Mouse (Mus musculus) heart, embryonic 12.5 days (tissue): Measurements from ENCODE around the gene Cfap161. TPM values are rescaled to one million over a fixed set of nuclear protein-coding genes. Genes with fewer than 3 reads are reported as not detected.
A peak's percentile ranks its signal among the peaks of the same experiment; 100 is the strongest.

Experiments
- ATAC-seq: fragments of 200-750 bp; cut with Nextera tagmentation; 2 replicates; pipeline ENCODE4 v1.8.0; 2017; ENCODE audit warnings: moderate TSS enrichment, moderate library complexity; ENCODE audit not compliant: insufficient number of reproducible peaks, low FRiP score
- H3K27ac ChIP-seq: fragments of 300-500 bp; sonication (generic); 2 replicates; pipeline ENCODE4 v1.5.1; 2016; ENCODE audit warnings: mild to moderate bottlenecking, moderate library complexity; ENCODE audit not compliant: poor library complexity, severe bottlenecking
- H3K27me3 ChIP-seq: fragments of 300-500 bp; sonication (generic); replicated peaks from 2 replicates; pipeline ENCODE4 v1.6.1; 2016; ENCODE audit warnings: mild to moderate bottlenecking, moderate library complexity
- H3K36me3 ChIP-seq: fragments of 300-500 bp; sonication (generic); 2 replicates; pipeline ENCODE4 v1.6.1; 2016; ENCODE audit warnings: mild to moderate bottlenecking, moderate library complexity
- H3K4me1 ChIP-seq: fragments of 300-500 bp; sonication (generic); replicated peaks from 2 replicates; pipeline ENCODE4 v1.6.1; 2016; ENCODE audit warnings: mild to moderate bottlenecking
- H3K4me2 ChIP-seq: fragments of 300-500 bp; sonication (generic); 2 replicates; pipeline ENCODE4 v1.6.1; 2016; ENCODE audit warnings: mild to moderate bottlenecking, moderate library complexity
- H3K4me3 ChIP-seq: fragments of 300-500 bp; sonication (generic); 2 replicates; pipeline ENCODE4 v1.5.1; 2016; ENCODE audit warnings: mild to moderate bottlenecking
- H3K9ac ChIP-seq: fragments of 300-500 bp; sonication (generic); 2 replicates; pipeline ENCODE4 v1.6.1; 2016; ENCODE audit warnings: mild to moderate bottlenecking, moderate library complexity
- H3K9me3 ChIP-seq: fragments of 300-500 bp; sonication (generic); replicated peaks from 2 replicates; pipeline ENCODE4 v1.6.1; 2016; ENCODE audit warnings: mild to moderate bottlenecking, moderate library complexity
- WGBS: fragments of 180-500 bp; shearing (Covaris S2); methylation state at CpG from one replicate; pipeline ENCODE4 v1.1.7; 2016; 5-methylcytosine and 5-hydroxymethylcytosine counted together
- polyA plus RNA-seq: library from polyadenylated mRNA; unstranded; fragments of >200 nt; fragmentation: Nextera tagmentation; extraction: Ambion mirVana; gene quantifications from 2 replicates; pipeline ENCODE4 v1.2.1, GENCODE M21; 2016

Cfap161 gene
- polyA plus RNA-seq, 1 experiment from 2014 or later: 5.6 TPM

GRCm38 (mm10) chr7:83802007-83802406 lies 7.3 kb upstream of the Cfap161 start:
- no peak for ATAC-seq
- no peaks in the 10 kb centered on the region for H3K9me3 ChIP-seq

GRCm38 (mm10) chr7:83801483-83801875 lies 6.8 kb upstream of the Cfap161 start:
- ATAC-seq: no peak
- peaks cover 11% of the 10 kb centered on the region; the same call in 1 of the 2 replicates for H3K4me1 ChIP-seq
- WGBS: 76% methylated on average over 6 of the region's 6 CpGs
- H3K36me3 ChIP-seq: no peaks in the 10 kb centered on the region
- no peaks in the 10 kb centered on the region for H3K27me3 ChIP-seq
- H3K9me3 ChIP-seq: no peaks in the 10 kb centered on the region
- no peak overlapping the region for H3K4me2 ChIP-seq
- no peak overlapping the region for H3K9ac ChIP-seq
- H3K4me3 ChIP-seq: no peak overlapping the region
- no peak overlapping the region for H3K27ac ChIP-seq

More at GRCm38 (mm10) chr7:83802007-83802406, 7.3 kb upstream of the Cfap161 start:
- H3K4me3 ChIP-seq: no peak overlapping the region
- H3K4me1 ChIP-seq: peaks cover 16% of the 10 kb centered on the region; the same call in 1 of the 2 replicates
- no peak overlapping the region for H3K4me2 ChIP-seq
- H3K36me3 ChIP-seq: no peaks in the 10 kb centered on the region
- H3K27me3 ChIP-seq: no peaks in the 10 kb centered on the region
- H3K27ac ChIP-seq: no peak overlapping the region
- no peak overlapping the region for H3K9ac ChIP-seq
- 72% methylated on average over 2 of the region's 2 CpGs for WGBS

GRCm38 (mm10) chr7:83800561-83801482 lies 6.1 kb upstream of the Cfap161 start:
- peak overlapping the region; percentile 61; the same call in 1 of the 2 replicates for H3K27ac ChIP-seq
- no peaks in the 10 kb centered on the region for H3K27me3 ChIP-seq
- H3K4me1 ChIP-seq: peaks cover 10% of the 10 kb centered on the region; the same call in 1 of the 2 replicates
- WGBS: 57% methylated on average over 8 of the region's 8 CpGs
- no peak overlapping the region for H3K4me2 ChIP-seq
- ATAC-seq: no peak
- H3K36me3 ChIP-seq: no peaks in the 10 kb centered on the region
- H3K4me3 ChIP-seq: no peak overlapping the region
- no peaks in the 10 kb centered on the region for H3K9me3 ChIP-seq
- H3K9ac ChIP-seq: no peak overlapping the region

- no peaks in the 10 kb centered on the region for H3K9me3 ChIP-seq
- H3K9ac ChIP-seq: no peak overlapping the region
- H3K4me1 ChIP-seq: peaks cover 10% of the 10 kb centered on the region; the same call in 1 of the 2 replicates
- no peak for ATAC-seq
- H3K27ac ChIP-seq: no peak overlapping the region
- H3K4me3 ChIP-seq: no peak overlapping the region
- no peaks in the 10 kb centered on the region for H3K27me3 ChIP-seq
- WGBS: 83% methylated on average over 2 of the region's 2 CpGs
- no peak overlapping the region for H3K4me2 ChIP-seq
- no peaks in the 10 kb centered on the region for H3K36me3 ChIP-seq
These were observed 5.4 kb upstream of the Cfap161 start for GRCm38 (mm10) chr7:83800071-83800470.

- Histone ChIP-seq H3K9ac (no peak overlapping the region), H3K4me1 (peaks cover 22% of the 10 kb centered on the region), H3K27ac (no peak overlapping the region), H3K4me3 (no peak overlapping the region), H3K27me3 (no peaks in the 10 kb centered on the region), H3K36me3 (no peaks in the 10 kb centered on the region), H3K4me2 (no peak overlapping the region), H3K9me3 (no peaks in the 10 kb centered on the region)
- no peak for ATAC-seq
These were observed 3.3 kb upstream of the Cfap161 start for GRCm38 (mm10) chr7:83798004-83798403.

- 73% methylated on average over 5 of the region's 5 CpGs for WGBS
- no peak overlapping the region for H3K4me2 ChIP-seq
- H3K9ac ChIP-seq: no peak overlapping the region
These were observed 1.5 kb upstream of the Cfap161 start for GRCm38 (mm10) chr7:83796177-83796576.

GRCm38 (mm10) chr7:83794006-83794683 lies 535 bp downstream of the Cfap161 start:
- Histone ChIP-seq H3K27me3 (no peaks in the 10 kb centered on the region), H3K9ac (no peak overlapping the region), H3K27ac (peak overlapping the region; percentile 48), H3K36me3 (no peaks in the 10 kb centered on the region), H3K9me3 (no peaks in the 10 kb centered on the region), H3K4me2 (peak overlapping the region; percentile 56), H3K4me1 (peaks cover 12% of the 10 kb centered on the region), H3K4me3 (peak overlapping the region; percentile 8; the same call in 1 of the 2 replicates)
- WGBS: 26% methylated on average over 11 of the region's 11 CpGs
- 0 out of 2 replicates have a peak, but pooled peaks have one; percentile 15 for ATAC-seq

More at GRCm38 (mm10) chr7:83796177-83796576, 1.5 kb upstream of the Cfap161 start:
- no peak overlapping the region for H3K27ac ChIP-seq
- ATAC-seq: no peak
- no peaks in the 10 kb centered on the region for H3K36me3 ChIP-seq
- no peak overlapping the region for H3K4me3 ChIP-seq
- H3K9me3 ChIP-seq: no peaks in the 10 kb centered on the region
- peaks cover 18% of the 10 kb centered on the region for H3K4me1 ChIP-seq
- no peaks in the 10 kb centered on the region for H3K27me3 ChIP-seq

GRCm38 (mm10) chr7:83780881-83781280 lies 13.8 kb downstream of the Cfap161 start:
- Histone ChIP-seq H3K36me3 (no peaks in the 10 kb centered on the region), H3K4me1 (0 out of 2 replicates have a peak, but pooled peaks cover 3% of the 10 kb centered on the region), H3K4me3 (no peak overlapping the region), H3K9ac (no peak overlapping the region), H3K9me3 (no peaks in the 10 kb centered on the region), H3K4me2 (no peak overlapping the region), H3K27me3 (0 out of 2 replicates have a peak, but pooled peaks cover 5% of the 10 kb centered on the region), H3K27ac (no peak overlapping the region)
- ATAC-seq: no peak
- WGBS: 81% methylated on average over 4 of the region's 4 CpGs

- no peak for ATAC-seq
- no peaks in the 10 kb centered on the region for H3K36me3 ChIP-seq
- H3K9me3 ChIP-seq: no peaks in the 10 kb centered on the region
- no peak overlapping the region for H3K9ac ChIP-seq
- H3K4me3 ChIP-seq: no peak overlapping the region
- 0 out of 2 replicates have a peak, but pooled peaks cover 3% of the 10 kb centered on the region for H3K4me1 ChIP-seq
- no peak overlapping the region for H3K27ac ChIP-seq
- 47% methylated on average over 4 of the region's 4 CpGs for WGBS
- H3K27me3 ChIP-seq: 0 out of 2 replicates have a peak, but pooled peaks cover 5% of the 10 kb centered on the region
- H3K4me2 ChIP-seq: no peak overlapping the region
These were observed 14.7 kb downstream of the Cfap161 start for GRCm38 (mm10) chr7:83780026-83780425.

- Histone ChIP-seq H3K27me3 (0 out of 2 replicates have a peak, but pooled peaks cover 5% of the 10 kb centered on the region), H3K9ac (no peak overlapping the region)
- WGBS: 60% methylated on average over 2 of the region's 2 CpGs
These were observed 15.7 kb downstream of the Cfap161 start for GRCm38 (mm10) chr7:83779028-83779427.

GRCm38 (mm10) chr7:83778516-83778915 lies 16.2 kb downstream of the Cfap161 start:
- Histone ChIP-seq H3K27ac (no peak overlapping the region), H3K4me2 (no peak overlapping the region), H3K36me3 (no peaks in the 10 kb centered on the region), H3K9ac (no peak overlapping the region), H3K4me3 (no peak overlapping the region), H3K9me3 (no peaks in the 10 kb centered on the region), H3K27me3 (0 out of 2 replicates have a peak, but pooled peaks cover 5% of the 10 kb centered on the region), H3K4me1 (0 out of 2 replicates have a peak, but pooled peaks cover 3% of the 10 kb centered on the region)
- ATAC-seq: no peak
- 67% methylated on average over 2 of the region's 2 CpGs for WGBS

More at GRCm38 (mm10) chr7:83779028-83779427, 15.7 kb downstream of the Cfap161 start:
- H3K27ac ChIP-seq: no peak overlapping the region
- H3K4me1 ChIP-seq: 0 out of 2 replicates have a peak, but pooled peaks cover 3% of the 10 kb centered on the region
- H3K36me3 ChIP-seq: no peaks in the 10 kb centered on the region
- H3K9me3 ChIP-seq: no peaks in the 10 kb centered on the region
- no peak overlapping the region for H3K4me2 ChIP-seq
- no peak overlapping the region for H3K4me3 ChIP-seq
- no peak for ATAC-seq
